Mouse (Mus musculus) spleen, adult 2 months (tissue): ENCODE results near the gene Lrig2.

ENCODE experiments used
- CTCF ChIP-seq: fragments of 200-500 bp; IDR thresholded peaks from 2 replicates; pipeline ENCODE4 v1.5.1; 2011; ENCODE audit warnings: mild to moderate bottlenecking, inconsistent platforms; ENCODE audit not compliant: insufficient read depth, insufficient read length, insufficient replicate concordance; ENCODE audit errors: extremely low read depth
- POLR2A ChIP-seq: fragments of 200-500 bp; IDR thresholded peaks from 2 replicates; pipeline ENCODE4 v1.6.1; 2011; ENCODE audit warnings: low read depth, low read length, inconsistent platforms

DNA sequence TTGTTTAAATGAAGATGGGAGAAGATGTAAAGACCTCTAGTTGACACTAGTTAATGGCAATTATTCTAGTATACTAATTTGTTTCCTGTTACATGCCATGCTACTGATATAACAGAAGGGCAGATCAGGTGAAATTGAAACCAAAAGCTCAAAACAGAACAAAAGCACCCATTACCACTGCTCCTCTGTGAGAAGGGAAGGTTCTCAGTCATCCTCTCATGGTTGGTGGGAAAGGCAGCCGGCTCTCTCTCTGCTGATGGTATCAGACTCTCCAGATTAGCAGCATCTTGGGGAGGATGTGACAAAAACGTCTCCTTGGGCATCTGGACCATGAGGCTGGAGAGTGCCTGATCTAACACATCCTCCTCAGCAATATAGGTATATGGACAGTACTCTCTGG lies 50.5 kb downstream of the Lrig2 start:
- TF ChIP-seq CTCF (no peak), POLR2A (no peak)
